Mouse (Mus musculus) lung, postnatal 0 days (tissue): ENCODE measurements around the gene Pnmt.

ENCODE experiments used
- CTCF ChIP-seq: IDR thresholded peaks from 2 replicates; pipeline ENCODE4 v1.5.1; 2016; ENCODE audit warnings: antibody characterized with exemption, mild to moderate bottlenecking
- EP300 ChIP-seq: IDR thresholded peaks from 2 replicates; pipeline ENCODE4 v1.6.1; 2016; ENCODE audit warnings: antibody characterized with exemption, mild to moderate bottlenecking, control low read depth

GRCm38 (mm10) chr11:98342000-98342945 lies 44.0 kb upstream of the Pnmt start:
- TF ChIP-seq EP300 (no peak), CTCF (peak; percentile 100)
